Mouse (Mus musculus) small intestine, adult 2 months (tissue): ENCODE measurements around the gene Picalm. TPM values are rescaled to one million over a fixed set of nuclear protein-coding genes. Genes with fewer than 3 reads are reported as not detected.

Source experiments
- H3K27ac ChIP-seq: fragments of 200-500 bp; 2 replicates; pipeline ENCODE4 v1.5.1; 2012; ENCODE audit warnings: low read depth, low read length, control low read depth, inconsistent platforms; ENCODE audit not compliant: insufficient read depth
- H3K27me3 ChIP-seq: fragments of 200-500 bp; 2 replicates; pipeline ENCODE4 v1.6.1; 2012; ENCODE audit warnings: mild to moderate bottlenecking, moderate library complexity, low read length, inconsistent platforms; ENCODE audit not compliant: control insufficient read depth, insufficient read depth
- H3K36me3 ChIP-seq: fragments of 200-500 bp; 2 replicates; pipeline ENCODE4 v1.6.1; 2012; ENCODE audit warnings: mild to moderate bottlenecking, low read length, control low read depth, inconsistent platforms; ENCODE audit not compliant: control insufficient read depth, insufficient read depth
- H3K4me1 ChIP-seq: fragments of 200-500 bp; 2 replicates; pipeline ENCODE4 v1.6.1; 2012; ENCODE audit warnings: low read length, inconsistent platforms, mixed read lengths; ENCODE audit not compliant: control insufficient read depth, insufficient read depth, insufficient read length
- H3K4me3 ChIP-seq: fragments of 200-500 bp; 2 replicates; pipeline ENCODE4 v1.5.1; 2012; ENCODE audit warnings: low read depth, mild to moderate bottlenecking, control low read depth, inconsistent platforms, low read length, moderate library complexity
- CTCF ChIP-seq: fragments of 200-500 bp; IDR thresholded peaks from 2 replicates; pipeline ENCODE4 v1.5.1; 2012; ENCODE audit warnings: low read depth, mild to moderate bottlenecking, control low read depth, inconsistent platforms, low read length, moderate library complexity, mixed read lengths; ENCODE audit not compliant: insufficient replicate concordance, insufficient read length; ENCODE audit errors: extremely low read depth
- POLR2A ChIP-seq: fragments of 200-500 bp; IDR thresholded peaks from 2 replicates; pipeline ENCODE4 v1.6.1; 2012; ENCODE audit warnings: low read depth, mild to moderate bottlenecking, control low read depth, inconsistent platforms, low read length, moderate library complexity
- WGBS: fragments of 180-500 bp; shearing (Covaris S2); methylation state at CpG from one replicate; pipeline ENCODE4 v1.1.7; 2018; 5-methylcytosine and 5-hydroxymethylcytosine counted together
- polyA plus RNA-seq: library from polyadenylated mRNA; depleted of rRNA; stranded (reverse); fragments of >200 nt; gene quantifications from 2 replicates; pipeline ENCODE4 v1.2.3, GENCODE M21; 2012

Gene Picalm
- polyA plus RNA-seq, 1 experiment = 36.3 TPM

GRCm38 (mm10) chr7:90092452-90093450 lies 37.3 kb upstream of the Picalm start:
- Histone ChIP-seq H3K36me3 (no peaks in the 10 kb centered on the region), H3K27ac (no peak overlapping the region), H3K4me3 (no peak overlapping the region), H3K4me1 (peaks cover 6% of the 10 kb centered on the region; the same call in 1 of the 2 replicates), H3K27me3 (no peaks in the 10 kb centered on the region)
- TF ChIP-seq CTCF = no peak
- TF ChIP-seq POLR2A = no peak
- 90% methylated on average over 8 of the region's 8 CpGs for WGBS

GRCm38 (mm10) chr7:90095097-90095496 lies 34.9 kb upstream of the Picalm start:
- Histone ChIP-seq H3K27me3 (no peaks in the 10 kb centered on the region), H3K4me1 (peaks cover 16% of the 10 kb centered on the region), H3K4me3 (no peak overlapping the region), H3K36me3 (no peaks in the 10 kb centered on the region), H3K27ac (peak overlapping the region; percentile 7; the same call in 1 of the 2 replicates)
- WGBS = 33% methylated on average over 5 of the region's 5 CpGs
- no peak for TF ChIP-seq CTCF
- TF ChIP-seq POLR2A = no peak

DNA sequence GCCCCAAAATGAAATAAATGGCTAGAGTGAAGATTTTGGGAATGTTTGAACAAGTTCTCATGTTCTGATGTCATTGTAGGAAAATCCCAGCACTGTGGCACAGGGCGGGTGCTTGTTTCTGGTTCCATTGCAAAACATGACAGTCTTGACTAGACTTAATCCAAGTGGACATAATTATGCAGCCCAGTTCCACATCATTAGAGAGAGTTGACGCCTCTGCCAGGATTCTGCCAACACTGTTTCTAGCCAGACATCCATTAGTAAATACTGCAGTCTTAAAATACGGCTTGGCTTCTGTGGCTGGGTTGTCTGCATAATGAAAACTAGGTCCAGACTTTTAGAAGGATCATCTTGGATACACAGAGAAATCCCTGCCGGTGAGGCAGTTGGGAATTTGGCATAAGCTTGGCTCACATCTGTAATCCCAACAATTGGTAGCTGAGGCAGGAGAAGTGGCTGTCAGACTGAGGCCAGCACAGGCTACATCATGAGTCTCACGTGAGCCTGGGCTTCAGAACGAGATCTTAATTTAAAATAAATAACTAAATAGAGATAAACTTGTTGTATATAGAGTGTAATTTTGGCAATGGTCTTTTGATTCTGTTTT lies 34.1 kb upstream of the Picalm start:
- WGBS = 80% methylated on average over 6 of the region's 6 CpGs
- Histone ChIP-seq H3K36me3 (no peaks in the 10 kb centered on the region), H3K4me1 (peaks cover 16% of the 10 kb centered on the region), H3K27ac (no peak overlapping the region), H3K27me3 (no peaks in the 10 kb centered on the region), H3K4me3 (no peak overlapping the region)
- TF ChIP-seq POLR2A (no peak), CTCF (no peak)

DNA sequence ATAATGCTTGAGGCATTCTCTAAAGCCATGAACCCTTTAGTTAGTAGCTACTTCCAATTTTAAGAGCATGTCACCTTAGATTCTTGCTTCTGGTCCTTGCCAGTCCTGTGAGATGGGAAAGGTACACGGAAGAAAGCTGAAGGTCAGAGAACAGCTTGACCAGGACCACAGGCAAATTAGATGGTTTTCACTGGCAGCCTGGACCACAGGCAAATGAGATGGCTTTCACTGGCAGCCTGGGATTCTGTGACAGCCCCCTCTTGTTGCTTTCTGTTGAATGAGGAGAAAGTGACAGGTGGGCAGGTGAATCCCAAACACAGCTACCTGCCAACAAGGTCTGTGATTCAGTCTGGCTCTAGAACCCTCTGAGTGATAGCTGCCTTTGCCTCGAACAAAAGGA lies 33.4 kb upstream of the Picalm start:
- H3K27me3 ChIP-seq = no peaks in the 10 kb centered on the region
- no peaks in the 10 kb centered on the region for H3K36me3 ChIP-seq
- no peak overlapping the region for H3K27ac ChIP-seq
- peaks cover 21% of the 10 kb centered on the region for H3K4me1 ChIP-seq
- no peak overlapping the region for H3K4me3 ChIP-seq
- 61% methylated on average over 2 of the region's 2 CpGs for WGBS
- TF ChIP-seq POLR2A = no peak

DNA sequence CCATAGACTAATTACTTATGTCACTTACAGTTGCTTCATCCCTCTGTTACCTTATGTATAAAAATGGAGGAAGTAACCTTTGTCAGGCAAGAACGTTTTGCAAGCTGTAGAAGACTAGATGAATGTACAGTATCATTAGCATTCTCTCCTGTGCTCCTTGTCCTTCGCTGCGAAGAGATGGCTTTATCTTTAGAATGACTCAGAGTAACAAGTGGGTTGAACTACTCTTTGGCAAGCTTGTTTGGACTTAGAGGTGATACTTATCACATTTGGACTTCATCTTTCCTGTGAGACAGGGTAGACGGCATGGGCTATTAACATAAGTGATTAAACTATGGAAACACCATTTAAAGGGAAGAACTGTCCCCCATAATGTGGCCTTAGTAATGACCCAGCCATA lies 31.8 kb upstream of the Picalm start:
- no peak overlapping the region for H3K4me3 ChIP-seq
- TF ChIP-seq POLR2A (no peak), CTCF (no peak)
- peak overlapping the region; percentile 60; the same call in 1 of the 2 replicates for H3K27ac ChIP-seq
- no peaks in the 10 kb centered on the region for H3K36me3 ChIP-seq
- H3K4me1 ChIP-seq = peaks cover 21% of the 10 kb centered on the region
- no peaks in the 10 kb centered on the region for H3K27me3 ChIP-seq
- 26% methylated on average over 4 of the region's 4 CpGs for WGBS

DNA sequence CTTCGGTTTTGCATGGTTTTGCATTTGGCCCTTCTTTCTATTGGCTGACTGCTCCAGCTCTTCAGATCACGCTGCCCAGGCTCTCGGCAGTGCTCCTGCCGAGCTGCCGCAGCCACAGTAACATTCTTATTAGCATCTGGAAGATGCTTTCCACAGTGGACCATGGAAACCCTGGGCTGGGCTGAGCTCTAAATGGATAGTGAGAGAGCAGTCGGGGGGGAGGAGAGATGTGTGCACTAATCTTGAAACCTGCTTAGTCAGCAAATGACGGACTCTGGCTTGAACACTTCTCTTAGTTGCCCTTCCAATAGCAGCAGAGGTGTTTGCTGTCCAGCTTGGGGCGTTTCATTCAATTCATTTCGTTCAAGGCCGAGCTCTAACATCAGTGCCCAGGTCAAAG lies 30.8 kb upstream of the Picalm start:
- no peaks in the 10 kb centered on the region for H3K27me3 ChIP-seq
- H3K4me3 ChIP-seq = no peak overlapping the region
- WGBS = 81% methylated on average over 10 of the region's 10 CpGs
- no peak for TF ChIP-seq POLR2A
- no peak for TF ChIP-seq CTCF
- peaks cover 21% of the 10 kb centered on the region for H3K4me1 ChIP-seq
- H3K27ac ChIP-seq = no peak overlapping the region; the same call in 1 of the 2 replicates
- no peaks in the 10 kb centered on the region for H3K36me3 ChIP-seq

DNA sequence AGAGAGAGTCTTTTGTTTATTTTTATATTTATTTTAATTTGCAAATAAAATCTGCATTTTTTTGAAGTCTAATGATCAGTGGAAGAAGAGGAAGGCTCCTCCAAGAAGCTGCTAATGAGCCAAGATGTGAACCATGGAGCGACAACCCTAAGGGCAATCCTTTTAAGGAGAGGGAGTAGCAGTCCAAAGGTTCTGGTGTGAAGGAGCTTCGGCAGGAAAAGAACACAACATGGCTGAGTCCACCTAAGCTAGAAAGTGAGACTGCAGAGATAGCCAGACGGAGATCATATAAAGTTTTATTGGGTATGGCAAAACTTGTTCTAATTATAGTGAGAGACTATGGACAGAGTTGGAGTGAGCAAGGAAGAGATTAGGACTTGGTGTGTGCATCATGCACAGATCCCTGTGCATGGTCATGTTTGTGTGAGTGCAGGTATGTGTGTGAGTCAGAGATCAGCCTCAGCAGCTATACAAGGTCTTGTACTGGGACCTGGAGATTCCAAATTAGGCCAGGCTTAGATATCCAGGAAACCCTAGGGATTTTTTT lies 29.3 kb upstream of the Picalm start:
- H3K4me1 ChIP-seq = peaks cover 21% of the 10 kb centered on the region
- TF ChIP-seq POLR2A = no peak
- TF ChIP-seq CTCF = no peak
- H3K4me3 ChIP-seq = no peak overlapping the region
- WGBS = 33% methylated on average over 3 of the region's 3 CpGs
- no peaks in the 10 kb centered on the region for H3K27me3 ChIP-seq
- no peaks in the 10 kb centered on the region for H3K36me3 ChIP-seq
- H3K27ac ChIP-seq = no peak overlapping the region
